Mouse (Mus musculus) liver, adult 2 months (tissue): ENCODE results near the gene Cercam. TPM values are rescaled to one million over a fixed set of nuclear protein-coding genes. Genes with fewer than 3 reads are reported as not detected.

Experiments used
- DNase-seq: peaks from one replicate; pipeline ENCODE4 v3.0.0-alpha.2; 2011; ENCODE audit warnings: low read depth, low spot score; ENCODE audit errors: extremely low read depth
- H3K27ac ChIP-seq: fragments of 200-500 bp; replicated peaks from 2 replicates; pipeline ENCODE4 v1.5.1; 2012; ENCODE audit warnings: low read depth, mild to moderate bottlenecking, control low read depth, inconsistent platforms, low read length; ENCODE audit not compliant: insufficient read depth
- H3K27me3 ChIP-seq: fragments of 200-500 bp; 2 replicates; pipeline ENCODE4 v1.6.1; 2012; ENCODE audit warnings: mild to moderate bottlenecking, moderate library complexity, low read length, inconsistent platforms; ENCODE audit not compliant: control insufficient read depth, insufficient read depth
- H3K36me3 ChIP-seq: fragments of 200-500 bp; 2 replicates; pipeline ENCODE4 v1.6.1; 2012; ENCODE audit warnings: low read length, inconsistent platforms; ENCODE audit not compliant: control insufficient read depth, insufficient read depth
- H3K4me1 ChIP-seq: fragments of 200-500 bp; 2 replicates; pipeline ENCODE4 v1.6.1; 2011; ENCODE audit warnings: low read length; ENCODE audit not compliant: control insufficient read depth, insufficient read depth
- H3K4me3 ChIP-seq: fragments of 200-500 bp; 2 replicates; pipeline ENCODE4 v1.5.1; 2011; ENCODE audit warnings: low read depth, mild to moderate bottlenecking, control low read depth, low read length, moderate library complexity; ENCODE audit not compliant: insufficient read depth
- H3K79me2 ChIP-seq: fragments of 200-500 bp; 2 replicates; pipeline ENCODE4 v1.6.1; 2012; ENCODE audit warnings: inconsistent platforms, mild to moderate bottlenecking, low read length, moderate library complexity; ENCODE audit not compliant: control insufficient read depth, insufficient read depth
- H3K9ac ChIP-seq: fragments of 200-500 bp; 2 replicates; pipeline ENCODE4 v1.6.1; 2012; ENCODE audit warnings: low read depth, mild to moderate bottlenecking, control low read depth, inconsistent platforms, low read length
- CTCF ChIP-seq: fragments of 200-500 bp; IDR thresholded peaks from 2 replicates; pipeline ENCODE4 v1.5.1; 2011; ENCODE audit warnings: low read depth, low read length, control low read depth
- POLR2A ChIP-seq: fragments of 200-500 bp; IDR thresholded peaks from 2 replicates; pipeline ENCODE4 v1.6.1; 2011; ENCODE audit warnings: low read length, control low read depth; ENCODE audit not compliant: insufficient read depth; ENCODE audit errors: extremely low read depth
- WGBS: fragments of 180-500 bp; shearing (Covaris S2); methylation state at CpG from one replicate; pipeline ENCODE4 v1.1.7; 2018; 5-methylcytosine and 5-hydroxymethylcytosine counted together
- polyA plus RNA-seq: library from polyadenylated mRNA; depleted of rRNA; stranded (reverse); fragments of >200 nt; gene quantifications from 2 replicates; pipeline ENCODE4 v1.2.3, GENCODE M21; 2012
- total RNA-seq: library from RNA; depleted of rRNA; stranded (reverse); fragments of >200 nt; gene quantifications from 2 replicates; pipeline ENCODE4 v1.2.3, GENCODE M21; 2014

Cercam gene
- total and polyA plus RNA-seq, 2 experiments, result 0.18 to 0.54 TPM

DNA sequence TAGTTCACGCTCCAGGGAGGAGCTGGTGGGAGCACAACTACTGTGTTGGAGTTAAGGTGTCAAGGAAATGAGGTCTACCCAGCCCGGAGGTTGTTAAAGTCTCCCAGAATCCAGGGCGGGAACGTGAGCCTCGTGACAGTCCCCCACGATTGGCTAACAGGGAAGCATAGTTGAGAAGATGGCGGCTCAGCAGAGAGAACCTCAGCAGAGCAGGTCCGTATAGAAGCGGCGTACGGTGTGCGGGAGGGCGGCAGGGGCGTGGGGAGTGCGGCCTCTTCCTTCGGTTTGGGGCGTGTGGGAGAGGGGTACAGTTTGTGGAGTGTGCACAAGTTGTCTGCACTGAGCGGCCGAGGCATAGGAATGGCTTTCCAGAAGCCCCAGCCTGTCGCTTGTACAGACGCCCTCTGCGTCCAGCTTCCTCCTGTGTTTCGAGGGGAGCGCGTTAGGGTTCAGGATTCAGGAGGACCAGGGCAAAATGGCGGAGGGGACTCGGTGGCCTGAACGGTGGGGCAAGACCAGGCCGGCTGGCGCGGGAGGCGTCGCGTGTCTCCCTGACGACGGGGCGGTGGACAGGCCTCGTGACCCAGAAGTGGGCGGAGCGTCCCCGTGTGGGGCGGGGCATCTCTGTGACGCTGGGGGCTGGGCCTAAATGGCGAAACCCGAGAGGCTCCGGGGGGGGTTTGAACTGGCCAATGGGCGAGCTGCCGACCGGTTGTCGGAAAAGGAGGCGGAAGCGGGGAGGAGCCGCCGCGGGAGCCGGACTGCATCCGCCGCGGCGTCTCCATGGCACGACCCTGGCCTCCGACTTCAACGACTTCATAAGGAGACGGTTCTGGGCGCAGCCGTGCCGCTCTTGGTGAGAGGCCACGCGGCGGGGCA, 20.3 kb downstream of the Cercam start, which contains the start of gene Odf2:
Odf2 (plus strand) TSS at position 156 of the 879 bp plus-strand sequence.
- DNase-seq, result peak; percentile 80
- 1% methylated on average over 70 of the region's 70 CpGs for WGBS
- Histone ChIP-seq H3K4me3 (peak within 1 kb of the TSS; percentile 93), H3K9ac (peak within 1 kb of the TSS; percentile 82), H3K4me1 (peaks cover 8% of the 10 kb centered on the region; the same call in 1 of the 2 replicates), H3K27ac (peak within 1 kb of the TSS; percentile 47), H3K79me2 (peaks cover 4% of the 10 kb centered on the region; the same call in 1 of the 2 replicates), H3K36me3 (peaks cover 4% of the 10 kb centered on the region; the same call in 1 of the 2 replicates), H3K27me3 (no peaks in the 10 kb centered on the region)
- TF ChIP-seq CTCF (no peak), POLR2A (no peak)

DNA sequence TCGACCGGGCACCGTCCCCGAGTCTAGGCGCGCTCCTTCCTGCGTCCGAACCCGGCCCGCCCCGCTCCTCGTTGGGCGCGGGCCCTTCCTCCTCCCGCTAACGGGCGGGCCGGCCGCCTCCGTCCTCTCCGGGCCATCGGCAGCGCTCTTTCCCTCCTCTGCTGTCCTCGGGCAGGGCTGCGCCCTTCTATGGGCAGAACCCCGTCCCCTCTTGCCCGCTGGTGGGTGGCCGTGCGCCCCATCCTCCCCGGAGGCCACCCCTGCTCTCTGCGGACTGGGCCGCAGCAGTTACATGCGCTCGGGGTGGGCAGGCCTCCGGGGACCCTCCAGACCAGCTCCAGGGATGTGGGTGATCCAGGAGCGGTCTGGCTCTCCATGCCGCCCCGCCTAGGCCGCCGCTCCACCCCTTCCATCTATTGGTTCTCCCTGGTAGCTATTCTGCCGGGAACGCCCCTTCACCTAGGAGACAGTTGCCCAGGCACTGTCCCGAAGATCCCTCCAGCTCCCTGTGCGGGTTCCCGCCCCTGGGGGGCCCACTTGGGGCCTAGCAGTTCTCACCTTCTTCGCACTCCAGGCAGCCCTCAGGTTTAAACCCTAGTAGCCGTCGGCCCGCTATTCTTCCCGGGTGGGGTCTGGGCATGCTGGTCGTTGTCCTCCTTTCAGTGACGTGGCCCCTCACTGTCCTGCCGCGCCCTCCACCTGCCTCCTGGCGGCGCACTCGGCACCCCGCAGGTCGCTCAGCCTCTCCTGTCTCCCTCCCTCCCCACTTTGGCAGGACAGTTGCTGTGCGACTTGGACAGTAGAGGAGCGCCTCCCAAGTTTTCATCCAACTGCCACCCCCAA, 21.2 kb downstream of the Cercam start:
- H3K79me2 ChIP-seq, result peaks cover 4% of the 10 kb centered on the region; the same call in 1 of the 2 replicates
- H3K27ac ChIP-seq, result peak overlapping the region; percentile 47
- peak; percentile 55 for DNase-seq
- no peaks in the 10 kb centered on the region for H3K27me3 ChIP-seq
- peaks cover 8% of the 10 kb centered on the region; the same call in 1 of the 2 replicates for H3K4me1 ChIP-seq
- peaks cover 7% of the 10 kb centered on the region; the same call in 1 of the 2 replicates for H3K36me3 ChIP-seq
- 3% methylated on average over 59 of the region's 61 CpGs for WGBS
- H3K9ac ChIP-seq, result peak overlapping the region; percentile 82
- H3K4me3 ChIP-seq, result peak overlapping the region; percentile 93
- peak; percentile 23; the same call in 1 of the 2 replicates for TF ChIP-seq CTCF
- TF ChIP-seq POLR2A, result no peak

DNA sequence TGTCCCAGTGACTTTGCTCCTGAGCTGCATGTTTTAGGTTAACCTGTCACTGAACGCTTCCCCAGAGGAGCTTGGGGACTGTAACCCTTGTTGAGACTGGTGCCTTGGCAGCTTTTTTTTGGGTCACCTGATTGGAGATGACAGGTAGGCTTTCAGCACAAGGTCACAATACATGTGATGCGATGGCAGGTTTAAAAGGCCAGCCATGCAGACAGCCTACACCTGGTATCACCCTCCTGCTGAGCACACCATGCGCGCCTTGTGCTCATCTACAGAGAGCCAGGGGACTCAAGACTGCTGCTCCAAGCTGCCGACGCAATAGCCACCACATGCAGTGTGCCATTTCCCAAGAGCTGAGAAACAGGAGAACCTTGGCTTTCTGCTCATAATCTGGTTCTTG, 22.8 kb downstream of the Cercam start:
- peaks cover 8% of the 10 kb centered on the region; the same call in 1 of the 2 replicates for H3K4me1 ChIP-seq
- H3K36me3 ChIP-seq, result peaks cover 17% of the 10 kb centered on the region
- H3K4me3 ChIP-seq, result no peak overlapping the region
- no peaks in the 10 kb centered on the region for H3K27me3 ChIP-seq
- no peak for TF ChIP-seq POLR2A
- TF ChIP-seq CTCF, result no peak
- DNase-seq, result no peak
- H3K9ac ChIP-seq, result no peak overlapping the region
- no peak overlapping the region for H3K27ac ChIP-seq
- peaks cover 4% of the 10 kb centered on the region; the same call in 1 of the 2 replicates for H3K79me2 ChIP-seq
- WGBS, result 94% methylated on average over 6 of the region's 6 CpGs

DNA sequence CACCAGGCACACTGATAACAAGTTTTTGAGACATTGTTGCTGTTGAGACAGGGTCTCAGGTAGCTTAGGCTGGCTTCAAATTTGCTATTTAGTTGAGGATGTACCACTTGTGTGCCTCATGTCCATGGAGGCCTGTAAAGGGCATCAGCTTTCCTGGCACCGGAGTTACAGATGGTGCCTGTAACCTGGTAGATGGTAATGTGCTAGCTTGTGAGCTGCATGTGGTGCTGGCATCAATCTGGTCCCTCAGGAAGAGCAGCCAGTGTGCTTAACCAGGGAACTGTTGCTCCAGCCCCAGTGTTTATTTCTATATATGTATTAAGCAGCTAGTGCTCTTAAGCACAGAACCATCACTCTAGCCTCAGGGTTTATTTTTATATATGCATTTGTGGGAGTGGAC, 27.1 kb downstream of the Cercam start:
- Histone ChIP-seq H3K9ac (no peak overlapping the region), H3K4me3 (no peak overlapping the region), H3K79me2 (no peaks in the 10 kb centered on the region), H3K27ac (no peak overlapping the region), H3K27me3 (no peaks in the 10 kb centered on the region), H3K4me1 (no peaks in the 10 kb centered on the region), H3K36me3 (peaks cover 25% of the 10 kb centered on the region)
- WGBS, result 100% methylated on average over 1 of the region's 1 CpGs
- TF ChIP-seq CTCF (no peak), POLR2A (no peak)
- DNase-seq, result no peak

DNA sequence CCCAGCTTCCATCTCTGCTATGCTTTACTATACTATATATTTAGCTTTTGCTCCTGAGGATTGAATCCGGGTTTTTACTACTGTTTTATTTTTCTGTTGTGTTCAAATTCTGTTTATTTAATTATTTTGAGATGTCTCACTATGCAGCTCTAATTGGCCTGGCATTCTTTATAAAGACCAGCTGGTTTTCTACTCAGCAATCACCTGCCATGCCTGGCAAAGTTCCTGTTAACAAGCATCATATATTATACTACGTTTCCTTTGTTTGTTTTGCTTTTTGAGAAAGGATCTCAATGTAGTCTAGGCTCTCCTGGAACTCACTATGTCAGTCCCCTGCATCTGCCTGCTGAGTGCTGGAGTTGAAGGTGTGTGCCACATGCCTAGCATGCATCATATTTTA, 28.4 kb downstream of the Cercam start:
- Histone ChIP-seq H3K4me3 (no peak overlapping the region), H3K79me2 (no peaks in the 10 kb centered on the region), H3K9ac (no peak overlapping the region), H3K27ac (no peak overlapping the region), H3K27me3 (no peaks in the 10 kb centered on the region), H3K36me3 (peaks cover 33% of the 10 kb centered on the region), H3K4me1 (no peaks in the 10 kb centered on the region)
- no peak for DNase-seq
- 92% methylated on average over 2 of the region's 2 CpGs for WGBS
- TF ChIP-seq POLR2A (no peak), CTCF (no peak)
